Mouse (Mus musculus): ENCODE results near the gene Zfp536.

Zfp536 gene

DNA sequence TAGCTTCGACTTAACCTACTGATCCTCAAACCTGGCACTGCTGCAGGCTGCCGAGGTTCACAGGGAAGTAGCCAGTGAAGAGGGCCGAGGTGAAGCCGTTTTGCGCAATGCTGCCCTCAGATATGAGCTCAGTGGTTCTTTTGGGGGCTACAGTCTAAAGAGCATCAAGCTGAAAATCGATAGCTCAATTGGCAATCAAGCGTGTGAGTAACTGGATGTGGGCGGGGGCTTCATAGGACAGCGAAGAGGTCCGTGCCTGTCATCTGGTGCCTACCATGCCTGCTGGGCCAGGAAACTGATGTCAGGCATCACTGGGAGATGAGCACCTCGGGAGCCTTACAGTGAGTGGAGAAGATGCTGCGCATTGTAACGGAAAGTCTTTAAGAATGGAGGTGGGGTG lies 333.5 kb downstream of the Zfp536 start:
- DNase-seq, result no peak

DNA sequence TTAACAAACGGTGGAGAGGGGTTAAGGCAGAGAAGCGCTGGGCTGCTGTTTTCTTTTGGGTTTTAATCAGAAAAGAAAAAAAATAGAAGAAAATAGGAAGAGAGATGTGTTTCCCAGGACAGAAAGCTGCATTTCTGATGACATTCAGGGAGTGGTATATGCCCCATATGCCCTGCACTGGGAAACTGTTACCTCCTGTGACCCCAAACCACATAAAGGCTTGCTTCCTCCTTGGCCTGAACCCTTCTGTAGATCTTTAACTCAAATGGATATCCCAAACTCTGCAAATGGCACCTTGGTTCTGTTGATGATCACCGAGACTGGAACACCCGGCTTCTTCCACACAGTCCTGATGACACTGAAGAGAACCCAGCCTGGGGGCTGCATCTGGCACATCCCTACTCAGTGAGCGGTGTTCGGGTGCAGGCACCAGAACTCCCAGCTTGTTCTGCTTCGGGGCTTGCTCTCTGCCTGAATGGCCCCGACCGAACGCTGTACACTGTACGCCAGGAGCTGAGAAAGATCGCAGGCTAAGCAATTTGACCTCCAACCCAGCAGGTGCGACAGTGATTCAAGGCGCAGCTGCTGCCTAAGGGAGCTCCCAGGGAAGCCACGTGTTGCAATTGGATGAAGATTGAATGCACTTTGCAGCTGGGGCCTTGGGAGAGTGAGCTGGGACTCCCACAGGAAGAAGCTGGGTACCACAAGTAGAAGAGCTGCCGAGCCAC lies 334.2 kb downstream of the Zfp536 start:
- DNase-seq, result no peak

DNA sequence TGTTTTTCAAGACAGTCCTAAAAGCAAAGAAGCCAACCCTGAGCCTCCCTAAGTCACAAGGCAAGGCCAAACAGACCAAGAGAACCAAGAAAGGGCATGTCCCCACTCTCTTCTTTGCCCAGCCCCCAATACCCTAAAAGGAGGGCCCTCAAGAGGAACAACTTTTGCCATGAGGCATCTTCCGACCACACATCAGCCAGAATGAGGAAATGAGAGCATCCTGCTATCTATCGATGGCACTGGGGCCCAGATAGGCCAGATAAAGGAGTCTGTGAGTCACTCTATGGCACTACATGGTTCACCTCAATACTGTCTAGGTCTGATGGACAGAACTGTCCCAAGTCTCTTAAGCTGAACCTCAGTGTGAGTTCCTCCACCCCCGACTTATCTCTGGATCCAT lies 335.6 kb downstream of the Zfp536 start:
- DNase-seq, result no peak

DNA sequence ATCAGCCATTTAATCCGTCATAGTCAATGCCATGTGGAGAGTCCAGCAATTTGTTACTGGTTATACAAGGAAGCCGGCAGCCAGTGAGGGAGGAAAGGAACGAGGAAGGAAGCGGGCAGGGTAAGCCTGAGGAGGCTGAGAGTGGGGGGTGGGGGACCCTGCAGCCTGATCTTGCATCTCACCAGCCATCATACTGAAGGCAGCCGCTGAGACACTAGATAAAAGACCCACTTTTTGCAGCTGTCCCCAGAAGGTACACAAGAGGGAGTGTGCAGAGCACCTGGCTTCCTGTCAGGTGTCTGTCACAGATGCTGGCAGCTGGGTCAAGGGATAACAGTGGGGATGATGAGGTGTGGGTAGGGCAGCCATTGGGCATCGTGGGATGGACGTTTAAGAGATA lies 340.3 kb downstream of the Zfp536 start:
- DNase-seq, result no peak

DNA sequence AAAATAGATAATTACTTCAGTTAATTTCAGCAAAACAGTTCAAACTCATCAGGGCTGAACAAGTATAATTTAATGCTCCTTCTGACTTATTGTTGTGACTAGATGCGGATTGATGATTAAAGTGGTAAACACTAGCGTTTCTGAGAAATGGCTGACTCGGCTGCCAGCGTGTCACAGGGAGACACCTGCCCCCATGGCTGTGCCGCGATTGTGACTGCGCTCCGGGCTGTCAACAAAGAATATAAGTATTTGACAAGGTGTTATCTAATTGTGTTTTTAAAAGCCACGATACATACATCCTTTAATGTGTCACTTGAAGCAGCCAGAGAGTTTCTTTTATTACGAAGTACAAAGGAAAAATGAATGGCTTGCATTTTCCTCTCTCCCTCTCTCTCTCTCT lies 342.0 kb downstream of the Zfp536 start:
- DNase-seq, result no peak

DNA sequence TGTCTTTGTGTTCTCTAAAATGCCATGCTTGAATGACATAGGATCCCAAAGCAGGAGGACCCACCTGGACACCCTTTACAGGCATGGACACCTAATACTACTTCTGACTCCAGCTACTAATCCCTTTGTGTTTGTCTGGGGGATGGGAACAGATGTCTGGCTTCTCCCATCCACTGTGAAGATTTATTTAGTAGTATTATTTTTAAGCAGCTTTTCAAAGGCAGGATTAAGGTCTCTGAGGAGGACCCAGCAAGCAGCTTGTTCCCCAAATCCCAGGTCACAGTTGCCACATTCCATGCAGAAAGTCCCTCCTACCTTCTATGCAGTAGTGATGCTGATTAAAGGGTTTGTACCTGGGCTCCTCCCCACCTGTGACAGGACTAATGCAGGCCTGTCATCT lies 347.4 kb downstream of the Zfp536 start:
- DNase-seq, result no peak

DNA sequence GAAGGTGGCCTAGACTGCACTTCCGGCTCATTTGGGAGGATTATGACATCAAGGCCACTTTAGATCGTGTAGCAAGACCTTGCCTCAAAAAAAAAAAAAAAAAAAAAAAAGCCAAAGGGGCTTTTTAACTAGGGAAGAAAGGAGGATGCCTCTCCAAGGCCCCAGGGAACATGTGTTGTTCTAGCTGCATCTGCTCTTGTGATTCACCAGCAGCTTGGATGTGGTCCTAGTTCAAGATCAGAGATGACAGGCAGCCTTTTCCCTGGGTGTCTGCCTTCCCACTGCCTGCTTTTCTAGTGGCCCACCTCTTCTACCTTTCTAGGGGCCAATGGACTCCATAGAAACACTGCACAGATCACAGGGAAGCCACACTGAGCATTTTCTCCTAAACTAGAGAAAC lies 350.5 kb downstream of the Zfp536 start:
- DNase-seq, result no peak

Data from kidney, postnatal 14 days (tissue).